Mouse (Mus musculus) T-helper 2 cell (primary cell): ENCODE measurements around the gene Dnpep.

Source experiments
- in situ Hi-C: fragments of 300-600 bp; cut with MboI, MseI; formaldehyde crosslinking; loops from one replicate; pipeline ENCODE4 v1.15.1; 2025; ENCODE audit warnings: high pct_unique_total_duplicates

Dnpep gene

GRCm38 (mm10) chr1:75317241-75318201 lies at the start of gene Dnpep:
Dnpep (minus strand) TSS chr1:75317990.
- in situ Hi-C loops, result loop anchor here (5.0 to 10.0 kb wide), 3 partner anchors 65 to 1035 kb away; partner anchors contain the start of genes Aamp, Ankzf1, Atg9a and Pnkd

DNA sequence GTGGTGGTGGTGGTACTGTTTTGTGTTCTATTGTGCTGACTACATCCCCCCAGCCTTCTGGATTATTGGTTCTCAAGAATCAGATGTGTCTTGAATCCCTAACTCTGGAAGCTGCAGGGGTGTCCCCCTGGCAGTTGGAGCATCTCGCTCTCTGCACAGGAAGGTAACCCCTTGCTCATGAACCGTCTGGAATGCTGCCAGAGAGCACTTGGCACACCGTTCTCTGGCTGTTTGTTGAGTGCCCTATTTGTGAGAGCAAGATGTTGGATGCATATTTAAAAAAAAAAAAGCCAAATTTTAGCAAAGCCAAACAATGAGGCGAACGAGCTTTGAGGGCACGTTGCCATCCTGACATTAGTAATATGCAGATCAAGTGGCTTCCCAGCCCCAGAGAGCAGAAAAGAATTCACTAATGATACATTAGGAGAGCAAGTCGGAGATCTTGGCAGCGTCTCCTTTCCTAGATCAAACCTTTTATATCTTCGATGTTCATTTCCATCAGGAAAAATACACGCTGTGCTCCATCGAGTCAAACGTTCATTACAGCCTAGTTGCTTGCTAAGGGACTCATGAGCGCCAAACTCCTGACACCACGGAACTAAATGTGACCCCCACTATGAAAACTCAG lies 47.8 kb upstream of the Dnpep start:
- in situ Hi-C loops, result loop anchor here (10.0 kb wide), 1 partner anchor 1621 kb away; no protein-coding TSS in a partner anchor

DNA sequence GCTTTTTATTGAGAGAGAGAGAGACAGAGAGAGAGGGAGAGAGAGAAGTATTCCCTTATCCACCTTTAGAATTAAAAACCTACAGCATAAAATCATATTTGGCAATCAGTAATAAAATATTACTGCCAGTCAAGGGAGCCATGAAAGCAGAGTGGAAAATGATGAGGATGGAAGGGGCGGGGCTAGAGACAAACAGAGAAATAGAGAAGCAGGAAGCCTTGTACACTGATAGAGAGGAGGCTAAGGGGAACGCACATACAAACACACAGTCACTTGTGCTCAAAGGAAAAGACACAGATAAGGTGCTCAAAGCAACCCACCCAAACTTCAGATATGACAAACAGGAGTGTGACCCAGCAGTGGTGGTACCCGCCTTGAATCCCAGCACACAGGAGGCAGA lies 46.1 kb upstream of the Dnpep start:
- in situ Hi-C loops, result loop anchor here (10.0 kb wide), 1 partner anchor 1619 kb away; no protein-coding TSS in a partner anchor

GRCm38 (mm10) chr1:75361750-75362149 lies 44.0 kb upstream of the Dnpep start:
- in situ Hi-C loops, result loop anchor here (10.0 kb wide), 1 partner anchor 1617 kb away; no protein-coding TSS in a partner anchor

GRCm38 (mm10) chr1:75361123-75361522 lies 43.3 kb upstream of the Dnpep start:
- in situ Hi-C loops, result loop anchor here (10.0 kb wide), 1 partner anchor 1616 kb away; no protein-coding TSS in a partner anchor

DNA sequence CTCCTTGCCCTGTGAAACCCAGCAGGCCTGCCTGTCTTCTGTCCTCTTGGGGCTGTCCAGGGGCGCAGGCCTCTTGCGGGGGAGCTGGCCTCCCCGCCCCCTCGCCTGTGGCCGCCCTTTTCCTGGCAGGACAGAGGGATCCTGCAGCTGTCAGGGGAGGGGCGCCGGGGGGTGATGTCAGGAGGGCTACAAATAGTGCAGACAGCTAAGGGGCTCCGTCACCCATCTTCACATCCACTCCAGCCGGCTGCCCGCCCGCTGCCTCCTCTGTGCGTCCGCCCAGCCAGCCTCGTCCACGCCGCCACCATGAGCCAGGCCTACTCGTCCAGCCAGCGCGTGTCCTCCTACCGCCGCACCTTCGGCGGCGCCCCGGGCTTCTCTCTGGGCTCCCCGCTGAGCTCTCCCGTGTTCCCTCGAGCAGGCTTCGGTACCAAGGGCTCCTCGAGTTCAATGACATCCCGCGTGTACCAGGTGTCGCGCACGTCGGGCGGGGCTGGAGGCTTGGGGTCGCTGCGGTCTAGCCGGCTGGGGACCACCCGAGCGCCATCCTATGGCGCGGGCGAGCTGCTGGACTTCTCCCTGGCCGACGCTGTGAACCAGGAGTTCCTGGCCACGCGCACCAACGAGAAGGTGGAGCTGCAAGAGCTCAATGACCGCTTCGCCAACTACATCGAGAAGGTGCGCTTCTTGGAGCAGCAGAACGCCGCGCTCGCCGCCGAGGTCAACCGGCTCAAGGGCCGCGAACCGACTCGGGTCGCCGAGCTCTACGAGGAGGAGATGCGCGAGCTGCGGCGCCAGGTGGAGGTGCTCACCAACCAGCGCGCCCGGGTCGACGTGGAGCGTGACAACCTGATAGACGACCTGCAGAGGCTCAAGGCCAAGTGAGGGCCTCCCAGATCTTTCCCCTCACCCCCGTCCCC lies 42.6 kb upstream of the Dnpep start, which contains the start of gene Des:
TSS of gene Des (plus strand) at position 218 of the 920 bp plus-strand sequence.
- in situ Hi-C loops, result loop anchor here (10.0 kb wide), 1 partner anchor 1616 kb away; no protein-coding TSS in a partner anchor

DNA sequence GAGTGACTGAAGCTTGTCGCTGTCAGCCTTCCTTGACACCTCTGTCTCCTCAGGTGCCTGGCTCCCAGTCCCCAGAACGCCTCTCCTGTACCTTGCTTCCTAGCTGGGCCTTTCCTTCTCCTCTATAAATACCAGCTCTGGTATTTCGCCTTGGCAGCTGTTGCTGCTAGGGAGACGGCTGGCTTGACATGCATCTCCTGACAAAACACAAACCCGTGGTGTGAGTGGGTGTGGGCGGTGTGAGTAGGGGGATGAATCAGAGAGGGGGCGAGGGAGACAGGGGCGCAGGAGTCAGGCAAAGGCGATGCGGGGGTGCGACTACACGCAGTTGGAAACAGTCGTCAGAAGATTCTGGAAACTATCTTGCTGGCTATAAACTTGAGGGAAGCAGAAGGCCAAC lies 41.6 kb upstream of the Dnpep start:
- in situ Hi-C loops, result loop anchor here (5.0 to 10.0 kb wide), 3 partner anchors 103 to 1475 kb away; partner anchors contain the start of gene Cxcr2

GRCm38 (mm10) chr1:75358009-75358408 lies 40.2 kb upstream of the Dnpep start:
- in situ Hi-C loops, result loop anchor here (5.0 to 10.0 kb wide), 3 partner anchors 104 to 1473 kb away; partner anchors contain the start of gene Cxcr2

- in situ Hi-C loops, result loop anchor here (5.0 to 10.0 kb wide), 3 partner anchors 105 to 1472 kb away; partner anchors contain the start of gene Cxcr2
Measured at GRCm38 (mm10) chr1:75357261-75357660, 39.5 kb upstream of the Dnpep start.

DNA sequence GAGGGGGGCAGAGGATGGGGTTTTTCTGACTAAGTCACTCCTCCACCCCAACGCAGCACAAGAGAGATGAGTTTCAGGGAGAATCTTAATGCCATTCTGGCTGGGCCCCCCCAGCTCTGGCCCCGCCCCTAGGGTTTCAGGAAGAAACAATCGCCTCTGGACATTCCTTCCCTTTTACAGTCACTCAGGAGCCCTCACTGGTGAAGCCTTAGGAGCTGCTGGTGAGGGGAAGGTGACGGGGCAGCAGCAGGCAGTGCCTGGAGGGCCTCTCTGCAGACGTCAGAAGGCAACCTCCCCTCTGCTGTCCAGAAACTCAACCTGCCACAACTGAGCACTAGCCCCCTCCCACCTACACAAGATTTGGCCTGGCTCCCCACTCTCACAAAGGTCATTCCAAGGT lies 31.5 kb upstream of the Dnpep start:
- in situ Hi-C loops, result no loop called here

DNA sequence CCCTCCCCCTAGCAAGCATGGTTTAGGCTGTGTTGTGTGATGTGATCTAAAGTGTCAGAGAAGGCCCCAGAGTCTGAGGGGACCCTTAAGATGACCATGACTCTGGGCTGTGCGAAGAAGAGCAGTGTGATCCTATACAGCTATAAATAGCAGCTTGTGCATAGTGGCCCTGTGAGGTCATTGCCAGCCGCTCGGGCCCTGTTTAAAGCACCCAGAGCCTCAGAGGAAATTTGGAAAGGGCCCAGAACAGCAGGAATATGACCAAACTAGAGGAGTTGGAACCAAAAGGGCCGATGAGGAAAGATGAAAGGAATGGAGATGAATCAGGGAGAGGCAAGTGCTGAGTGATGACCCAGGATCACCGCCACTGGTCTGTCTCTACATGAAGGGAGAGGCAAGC lies 29.5 kb upstream of the Dnpep start:
- in situ Hi-C loops, result no loop called here

GRCm38 (mm10) chr1:75345036-75345935 lies 27.5 kb upstream of the Dnpep start:
- in situ Hi-C loops, result no loop called here

- in situ Hi-C loops, result no loop called here
Measured at GRCm38 (mm10) chr1:75344291-75345035, 26.7 kb upstream of the Dnpep start.

GRCm38 (mm10) chr1:75342874-75343416 lies 25.2 kb upstream of the Dnpep start:
- in situ Hi-C loops, result no loop called here

DNA sequence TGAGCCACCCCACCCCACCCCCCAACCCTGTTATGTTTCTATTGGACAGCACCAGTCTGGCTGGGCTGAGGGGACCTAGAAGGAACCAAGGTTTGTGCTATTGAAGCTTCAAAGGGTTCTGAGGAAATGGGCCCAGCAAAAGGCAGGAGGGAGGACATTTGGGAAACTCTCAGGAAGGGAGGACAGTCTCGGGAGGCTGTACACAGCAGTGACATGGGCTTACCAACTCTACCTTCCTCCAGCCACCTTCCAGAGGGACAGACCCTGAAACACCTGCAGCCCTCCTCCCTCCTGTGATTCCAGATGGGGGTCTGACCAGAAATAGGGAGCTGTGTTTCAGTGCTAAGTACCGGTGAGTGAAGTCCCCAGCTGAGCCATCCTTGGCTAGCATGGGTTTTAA lies 22.7 kb upstream of the Dnpep start:
- in situ Hi-C loops, result no loop called here

GRCm38 (mm10) chr1:75339337-75339736 lies 21.5 kb upstream of the Dnpep start:
- in situ Hi-C loops, result no loop called here

- in situ Hi-C loops, result no loop called here
Measured at GRCm38 (mm10) chr1:75338091-75338694, 20.4 kb upstream of the Dnpep start.

GRCm38 (mm10) chr1:75337097-75337496 lies 19.3 kb upstream of the Dnpep start:
- in situ Hi-C loops, result no loop called here
